Mouse (Mus musculus) kidney, embryonic 16.5 days (tissue): ENCODE measurements around the gene Gm5475. TPM values are rescaled to one million over a fixed set of nuclear protein-coding genes. Genes with fewer than 3 reads are reported as not detected.
A peak's percentile ranks its signal among the peaks of the same experiment; 100 is the strongest.

Experiments used
- ATAC-seq: fragments of 200-750 bp; cut with Nextera tagmentation; 2 replicates; pipeline ENCODE4 v1.8.0; 2017; ENCODE audit warnings: moderate TSS enrichment; ENCODE audit not compliant: low FRiP score, low TSS enrichment
- H3K27ac ChIP-seq: fragments of 300-500 bp; sonication (generic); 2 replicates; pipeline ENCODE4 v1.5.1; 2014; ENCODE audit warnings: low read length
- H3K27me3 ChIP-seq: fragments of 300-500 bp; sonication (generic); 2 replicates; pipeline ENCODE4 v1.6.1; 2014; ENCODE audit warnings: low read length, control low read depth, mixed read lengths; ENCODE audit not compliant: insufficient read depth
- H3K36me3 ChIP-seq: fragments of 300-500 bp; sonication (generic); 2 replicates; pipeline ENCODE4 v1.6.1; 2014; ENCODE audit warnings: low read length, control low read depth, mixed read lengths; ENCODE audit not compliant: insufficient read depth
- H3K4me1 ChIP-seq: fragments of 300-500 bp; sonication (generic); 2 replicates; pipeline ENCODE4 v1.6.1; 2014; ENCODE audit warnings: low read length, control low read depth, mixed read lengths; ENCODE audit not compliant: insufficient read depth
- H3K4me2 ChIP-seq: fragments of 300-500 bp; sonication (generic); replicated peaks from 2 replicates; pipeline ENCODE4 v1.6.1; 2014; ENCODE audit warnings: low read depth, low read length
- H3K4me3 ChIP-seq: fragments of 300-500 bp; sonication (generic); 2 replicates; pipeline ENCODE4 v1.5.1; 2014; ENCODE audit warnings: mild to moderate bottlenecking, low read length
- H3K9ac ChIP-seq: fragments of 300-500 bp; sonication (generic); replicated peaks from 2 replicates; pipeline ENCODE4 v1.6.1; 2014; ENCODE audit warnings: low read length
- H3K9me3 ChIP-seq: fragments of 300-500 bp; sonication (generic); 2 replicates; pipeline ENCODE4 v1.6.1; 2016; ENCODE audit warnings: low read length, control low read depth
- WGBS: fragments of 180-500 bp; shearing (Covaris S2); extraction: QIAGEN DNeasy Blood & Tissue Kit; methylation state at CpG from one replicate; pipeline ENCODE4 v1.1.7; 2014; 5-methylcytosine and 5-hydroxymethylcytosine counted together
- polyA plus RNA-seq: library from polyadenylated mRNA; unstranded; fragments of >200 nt; fragmentation: Nextera tagmentation; extraction: Ambion mirVana; gene quantifications from 2 replicates; pipeline ENCODE4 v1.2.1, GENCODE M21; 2015

Gene Gm5475
- polyA plus RNA-seq, 1 experiment from 2014 or later: 0.19 TPM

GRCm38 (mm10) chr15:100391066-100391465, 30.9 kb upstream of the Gm5475 start:
- WGBS: 37% methylated on average over 7 of the region's 7 CpGs
- no peak for ATAC-seq
- Histone ChIP-seq H3K27me3 (no peaks in the 10 kb centered on the region), H3K4me2 (no peak overlapping the region), H3K9me3 (no peaks in the 10 kb centered on the region), H3K27ac (no peak overlapping the region), H3K4me1 (peaks cover 9% of the 10 kb centered on the region; the same call in 1 of the 2 replicates), H3K36me3 (peaks cover 27% of the 10 kb centered on the region), H3K4me3 (no peak overlapping the region), H3K9ac (no peak overlapping the region)

- H3K36me3 ChIP-seq: peaks cover 32% of the 10 kb centered on the region
- ATAC-seq: no peak
- no peak overlapping the region for H3K9ac ChIP-seq
- WGBS: 93% methylated on average over 7 of the region's 7 CpGs
- H3K27me3 ChIP-seq: no peaks in the 10 kb centered on the region
- no peak overlapping the region for H3K27ac ChIP-seq
- no peaks in the 10 kb centered on the region for H3K9me3 ChIP-seq
- peaks cover 9% of the 10 kb centered on the region; the same call in 1 of the 2 replicates for H3K4me1 ChIP-seq
- no peak overlapping the region for H3K4me3 ChIP-seq
- no peak overlapping the region for H3K4me2 ChIP-seq
Measured at GRCm38 (mm10) chr15:100391599-100391998, 30.3 kb upstream of the Gm5475 start.

DNA sequence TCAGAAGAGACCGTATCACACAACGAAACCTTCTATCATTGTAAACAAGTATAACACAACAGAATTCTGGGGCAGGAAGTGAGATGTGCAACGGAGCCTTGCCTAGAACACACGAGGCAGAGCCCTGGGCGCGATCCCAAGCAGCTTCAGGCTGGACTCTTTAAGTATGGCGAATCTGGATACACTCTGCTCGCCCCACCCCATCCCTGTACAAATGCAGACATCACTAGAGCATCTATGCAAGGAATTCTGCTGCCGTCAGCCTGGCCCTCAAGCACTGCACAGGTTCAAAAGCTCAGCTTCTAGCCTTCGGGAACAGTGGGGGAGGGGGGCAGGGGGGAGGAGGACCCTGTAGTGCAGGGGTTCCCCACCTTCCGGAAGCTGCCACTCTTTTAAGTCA, 28.9 kb upstream of the Gm5475 start:
- no peak for ATAC-seq
- Histone ChIP-seq H3K27ac (no peak overlapping the region), H3K36me3 (peaks cover 47% of the 10 kb centered on the region), H3K4me1 (peaks cover 5% of the 10 kb centered on the region; the same call in 1 of the 2 replicates), H3K27me3 (no peaks in the 10 kb centered on the region), H3K9ac (no peak overlapping the region), H3K9me3 (no peaks in the 10 kb centered on the region), H3K4me3 (no peak overlapping the region), H3K4me2 (no peak overlapping the region)
- WGBS: 71% methylated on average over 11 of the region's 11 CpGs

DNA sequence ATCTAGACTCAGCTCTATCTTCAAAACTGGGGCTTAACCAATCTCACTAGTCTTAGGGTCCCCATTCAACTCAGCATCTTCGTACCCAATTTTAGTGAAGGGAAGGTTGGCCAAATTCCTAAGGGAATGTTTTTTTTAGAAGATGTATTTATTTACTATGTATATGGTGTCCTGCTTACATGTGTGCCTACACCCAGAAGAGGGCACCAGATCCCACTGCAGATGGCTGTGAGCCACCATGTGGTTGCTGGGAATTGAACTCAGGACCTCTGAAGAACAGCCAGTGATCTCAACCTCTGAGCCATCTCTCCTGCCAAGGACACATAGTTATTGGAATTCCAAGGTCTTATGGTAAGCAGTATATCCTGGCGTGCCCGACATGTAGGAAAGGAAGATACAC, 26.4 kb upstream of the Gm5475 start:
- no peaks in the 10 kb centered on the region for H3K4me1 ChIP-seq
- H3K9ac ChIP-seq: no peak overlapping the region
- H3K27me3 ChIP-seq: no peaks in the 10 kb centered on the region
- no peak overlapping the region for H3K4me3 ChIP-seq
- H3K4me2 ChIP-seq: no peak overlapping the region
- no peak overlapping the region for H3K27ac ChIP-seq
- ATAC-seq: no peak
- WGBS: 96% methylated on average over 3 of the region's 3 CpGs
- H3K9me3 ChIP-seq: no peaks in the 10 kb centered on the region
- H3K36me3 ChIP-seq: peaks cover 66% of the 10 kb centered on the region

DNA sequence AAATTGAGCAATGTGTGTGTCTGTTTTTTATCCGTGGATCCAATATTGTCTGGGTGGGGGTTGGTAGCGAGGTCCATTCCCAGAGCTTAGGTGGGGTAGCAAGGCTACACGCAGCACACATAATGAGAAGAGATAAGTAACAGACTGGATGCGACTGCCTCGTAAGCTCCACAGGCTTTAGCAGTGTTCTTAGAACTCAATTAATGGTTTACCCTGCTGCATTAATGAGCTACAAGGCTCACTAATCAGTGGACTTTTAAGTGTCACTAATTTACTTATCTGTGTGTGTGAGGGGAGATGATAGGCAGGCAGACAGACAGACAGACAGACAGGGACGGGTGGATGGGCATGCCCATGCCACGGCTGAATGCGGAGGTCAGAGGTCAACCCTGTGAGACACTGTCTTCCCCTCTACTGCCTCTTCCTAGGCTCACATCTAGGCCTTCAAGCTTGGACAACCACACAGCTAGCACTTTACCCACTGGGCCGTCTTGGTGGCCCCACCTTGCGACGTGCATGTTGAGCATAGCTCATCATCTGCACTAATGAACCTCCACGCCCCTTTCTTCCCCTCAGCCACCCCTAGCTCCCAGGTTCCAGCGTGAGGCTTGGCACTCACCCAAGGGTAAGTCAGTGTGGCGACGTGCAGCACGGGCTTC, 21.2 kb upstream of the Gm5475 start:
- Histone ChIP-seq H3K4me1 (peaks cover 5% of the 10 kb centered on the region; the same call in 1 of the 2 replicates), H3K27ac (peak overlapping the region; percentile 8; the same call in 1 of the 2 replicates), H3K4me3 (no peak overlapping the region), H3K9ac (no peak overlapping the region), H3K36me3 (peaks cover 78% of the 10 kb centered on the region), H3K9me3 (no peaks in the 10 kb centered on the region), H3K27me3 (no peaks in the 10 kb centered on the region), H3K4me2 (no peak overlapping the region)
- 71% methylated on average over 16 of the region's 16 CpGs for WGBS
- ATAC-seq: peak; percentile 84

GRCm38 (mm10) chr15:100401811-100402210, 20.1 kb upstream of the Gm5475 start:
- peak overlapping the region; percentile 8; the same call in 1 of the 2 replicates for H3K27ac ChIP-seq
- H3K4me1 ChIP-seq: peaks cover 11% of the 10 kb centered on the region; the same call in 1 of the 2 replicates
- WGBS: 97% methylated on average over 4 of the region's 4 CpGs
- H3K4me3 ChIP-seq: no peak overlapping the region
- ATAC-seq: no peak
- no peaks in the 10 kb centered on the region for H3K9me3 ChIP-seq
- no peaks in the 10 kb centered on the region for H3K27me3 ChIP-seq
- H3K36me3 ChIP-seq: peaks cover 74% of the 10 kb centered on the region
- H3K4me2 ChIP-seq: no peak overlapping the region
- H3K9ac ChIP-seq: no peak overlapping the region

DNA sequence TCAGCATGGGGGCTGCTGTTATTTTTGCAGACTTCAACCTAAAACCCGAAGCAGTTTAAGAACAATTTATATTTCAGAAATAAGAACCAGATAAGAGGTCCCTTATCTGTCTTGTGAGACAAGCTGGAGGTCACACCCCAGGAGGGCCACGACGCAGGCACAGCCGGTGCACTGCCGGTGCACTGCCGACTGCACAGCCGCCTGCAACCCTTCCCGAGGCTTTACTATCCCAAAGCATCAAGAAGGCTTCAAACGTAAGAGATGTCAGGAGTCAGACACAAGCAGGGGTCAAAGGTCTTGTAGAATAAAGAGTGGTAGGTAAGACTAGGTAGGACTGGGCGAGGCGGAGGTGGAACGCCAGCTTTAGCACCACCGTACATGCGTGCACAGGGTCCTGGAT, 19.6 kb upstream of the Gm5475 start:
- Histone ChIP-seq H3K4me1 (peaks cover 11% of the 10 kb centered on the region; the same call in 1 of the 2 replicates), H3K27ac (no peak overlapping the region), H3K9ac (no peak overlapping the region), H3K27me3 (no peaks in the 10 kb centered on the region), H3K4me2 (no peak overlapping the region), H3K9me3 (no peaks in the 10 kb centered on the region), H3K4me3 (no peak overlapping the region), H3K36me3 (peaks cover 69% of the 10 kb centered on the region)
- WGBS: 92% methylated on average over 14 of the region's 14 CpGs
- no peak for ATAC-seq

DNA sequence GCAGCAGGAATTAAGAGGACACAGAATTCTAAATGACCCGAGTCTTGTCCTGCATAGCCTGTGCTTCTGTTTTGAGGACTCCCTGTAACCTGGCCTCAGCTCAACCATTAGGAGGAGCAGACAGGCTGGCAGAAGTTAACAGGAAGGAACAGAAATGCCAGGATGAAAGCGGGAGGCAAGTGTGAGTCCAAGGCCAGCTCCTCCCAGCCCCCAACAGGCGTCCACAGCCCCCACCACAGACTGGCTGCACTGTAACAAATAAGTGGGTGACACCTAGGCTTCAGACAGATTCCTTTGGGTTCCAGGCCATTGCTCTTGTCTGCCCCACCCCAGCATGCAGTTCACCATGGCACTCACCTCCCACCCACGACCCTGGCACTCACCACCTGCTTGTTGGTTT, 19.1 kb upstream of the Gm5475 start:
- ATAC-seq: no peak
- H3K4me3 ChIP-seq: no peak overlapping the region
- H3K4me1 ChIP-seq: peaks cover 11% of the 10 kb centered on the region; the same call in 1 of the 2 replicates
- peaks cover 66% of the 10 kb centered on the region for H3K36me3 ChIP-seq
- H3K4me2 ChIP-seq: no peak overlapping the region
- H3K27ac ChIP-seq: no peak overlapping the region
- no peak overlapping the region for H3K9ac ChIP-seq
- H3K9me3 ChIP-seq: no peaks in the 10 kb centered on the region
- WGBS: 52% methylated on average over 4 of the region's 4 CpGs
- no peaks in the 10 kb centered on the region for H3K27me3 ChIP-seq

GRCm38 (mm10) chr15:100403318-100404000, 18.5 kb upstream of the Gm5475 start:
- no peak for ATAC-seq
- peaks cover 66% of the 10 kb centered on the region for H3K36me3 ChIP-seq
- WGBS: 80% methylated on average over 16 of the region's 16 CpGs
- peaks cover 11% of the 10 kb centered on the region; the same call in 1 of the 2 replicates for H3K4me1 ChIP-seq
- H3K4me2 ChIP-seq: no peak overlapping the region
- H3K9ac ChIP-seq: no peak overlapping the region
- no peak overlapping the region for H3K4me3 ChIP-seq
- H3K27me3 ChIP-seq: no peaks in the 10 kb centered on the region
- no peak overlapping the region for H3K27ac ChIP-seq
- H3K9me3 ChIP-seq: no peaks in the 10 kb centered on the region

- H3K4me1 ChIP-seq: peaks cover 16% of the 10 kb centered on the region
- H3K9ac ChIP-seq: no peak overlapping the region
- peak overlapping the region; percentile 23 for H3K27ac ChIP-seq
- no peaks in the 10 kb centered on the region for H3K9me3 ChIP-seq
- peaks cover 51% of the 10 kb centered on the region for H3K36me3 ChIP-seq
- no peak overlapping the region for H3K4me3 ChIP-seq
- 72% methylated on average over 5 of the region's 5 CpGs for WGBS
- H3K4me2 ChIP-seq: no peak overlapping the region
- H3K27me3 ChIP-seq: no peaks in the 10 kb centered on the region
- ATAC-seq: no peak
Measured at GRCm38 (mm10) chr15:100406088-100406487, 15.9 kb upstream of the Gm5475 start.
